Mouse (Mus musculus) ES-E14 (cell line): ENCODE data around the gene Smpx. TPM values are rescaled to one million over a fixed set of nuclear protein-coding genes. Genes with fewer than 3 reads are reported as not detected.

Experiments
- DNase-seq: peaks from one replicate; pipeline ENCODE4 v3.0.0-alpha.2; 2013; ENCODE audit warnings: low read depth, low spot score
- H3K27ac ChIP-seq: 2 replicates; pipeline ENCODE4 v1.5.1; 2012; ENCODE audit warnings: low read depth, mild to moderate bottlenecking, low read length, moderate library complexity, mixed read lengths; ENCODE audit not compliant: poor library complexity, insufficient read depth, severe bottlenecking
- H3K36me3 ChIP-seq: 2 replicates; pipeline ENCODE4 v1.6.1; 2012; ENCODE audit warnings: mild to moderate bottlenecking, low read length, moderate library complexity, mixed read lengths; ENCODE audit not compliant: control insufficient read depth, poor library complexity, insufficient read depth, severe bottlenecking
- H3K4me1 ChIP-seq, 2 experiments: fragments of 150-350 bp in 1 of 2; sonication (generic) in 1 of 2; 2 replicates each; pipeline ENCODE4 v1.6.1; 2012; ENCODE audit warnings: low read length in 2 of 2, mild to moderate bottlenecking in 1 of 2, mixed read lengths in 1 of 2; ENCODE audit not compliant: control insufficient read depth in 2 of 2, insufficient read depth in 2 of 2, poor library complexity in 1 of 2
- H3K4me3 ChIP-seq, 2 experiments: fragments of 150-350 bp in 1 of 2; sonication (generic) in 1 of 2; 2 replicates each; pipeline ENCODE4 v1.5.1; 2012; ENCODE audit warnings: low read length in 2 of 2, low read depth in 1 of 2, mild to moderate bottlenecking in 1 of 2, mixed read lengths in 1 of 2; ENCODE audit not compliant: insufficient read depth in 1 of 2, poor library complexity in 1 of 2, severe bottlenecking in 1 of 2
- H3K9ac ChIP-seq: 2 replicates; pipeline ENCODE4 v1.6.1; 2012; ENCODE audit warnings: low read depth, mild to moderate bottlenecking, low read length, mixed read lengths; ENCODE audit not compliant: poor library complexity, insufficient read depth, severe bottlenecking
- H3K9me3 ChIP-seq: fragments of 150-350 bp; sonication (generic); 2 replicates; pipeline ENCODE4 v1.6.1; 2012; ENCODE audit warnings: low read depth, mild to moderate bottlenecking, low read length; ENCODE audit not compliant: control insufficient read depth, insufficient read depth
- CHD2 ChIP-seq: IDR thresholded peaks from 2 replicates; pipeline ENCODE4 v1.6.1; 2014; ENCODE audit warnings: mild to moderate bottlenecking, low read depth, low read length, inconsistent platforms
- HCFC1 ChIP-seq: IDR thresholded peaks from 2 replicates; pipeline ENCODE4 v1.6.1; 2012; ENCODE audit warnings: low read length, inconsistent platforms, borderline replicate concordance; ENCODE audit not compliant: insufficient read depth
- MAFK ChIP-seq: IDR thresholded peaks from 2 replicates; pipeline ENCODE4 v1.6.1; 2014; ENCODE audit warnings: mild to moderate bottlenecking, low read depth, low read length, inconsistent platforms; ENCODE audit not compliant: insufficient read depth
- ZC3H11A ChIP-seq: IDR thresholded peaks from 2 replicates; pipeline ENCODE4 v1.6.1; 2012; ENCODE audit warnings: low read depth, mild to moderate bottlenecking, inconsistent platforms, low read length, borderline replicate concordance
- ZNF384 ChIP-seq: IDR thresholded peaks from 2 replicates; pipeline ENCODE4 v1.6.1; 2012; ENCODE audit warnings: low read depth, low read length, inconsistent platforms
- in situ Hi-C, 2 experiments: fragments of 600-800 bp; cut with MboI; formaldehyde crosslinking; loops; one replicate each; pipeline ENCODE4 v1.15.1; 2025; ENCODE audit warnings: low sequenced_read_pairs in 2 of 2, inconsistent platforms in 1 of 2; ENCODE audit not compliant: unreplicated experiment in 2 of 2
- total RNA-seq: library from RNA; depleted of rRNA; stranded (reverse); fragments of 300-350 nt; gene quantifications from 2 replicates; pipeline ENCODE4 v1.2.3, GENCODE M21; 2012; rRNA removed

Smpx gene
- total RNA-seq, 1 experiment: not detected

DNA sequence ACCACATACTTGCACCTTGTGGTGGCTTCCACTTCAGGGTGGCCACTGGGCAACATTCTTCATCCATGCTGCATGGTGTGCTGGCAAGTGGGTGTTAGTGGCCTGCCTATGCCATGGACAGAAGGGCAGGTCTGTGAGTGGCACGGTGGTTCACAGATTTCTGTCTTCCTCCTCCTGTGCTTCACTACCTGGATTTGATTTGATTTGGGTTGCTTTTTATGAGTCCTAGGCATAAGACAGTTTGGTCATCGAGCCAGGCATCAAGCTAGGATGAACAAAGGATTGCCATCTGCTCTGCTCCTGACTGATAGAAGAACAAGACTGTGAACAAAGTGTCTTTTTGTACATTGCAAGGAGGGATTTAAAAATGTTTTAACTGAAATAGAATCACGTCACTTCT, 63.8 kb downstream of the Smpx start:
- no peak overlapping the region for H3K27ac ChIP-seq
- no peak overlapping the region for H3K4me3 ChIP-seq
- no peak overlapping the region for H3K9ac ChIP-seq
- in situ Hi-C loops: no loop called here
- DNase-seq: no peak
- H3K4me1 ChIP-seq: no peaks in the 10 kb centered on the region
- H3K36me3 ChIP-seq: no peaks in the 10 kb centered on the region
- TF ChIP-seq CHD2: no peak
- no peak for TF ChIP-seq ZNF384
- no peak for TF ChIP-seq HCFC1
- TF ChIP-seq MAFK: no peak
- TF ChIP-seq ZC3H11A: no peak
- no peaks in the 10 kb centered on the region for H3K9me3 ChIP-seq

DNA sequence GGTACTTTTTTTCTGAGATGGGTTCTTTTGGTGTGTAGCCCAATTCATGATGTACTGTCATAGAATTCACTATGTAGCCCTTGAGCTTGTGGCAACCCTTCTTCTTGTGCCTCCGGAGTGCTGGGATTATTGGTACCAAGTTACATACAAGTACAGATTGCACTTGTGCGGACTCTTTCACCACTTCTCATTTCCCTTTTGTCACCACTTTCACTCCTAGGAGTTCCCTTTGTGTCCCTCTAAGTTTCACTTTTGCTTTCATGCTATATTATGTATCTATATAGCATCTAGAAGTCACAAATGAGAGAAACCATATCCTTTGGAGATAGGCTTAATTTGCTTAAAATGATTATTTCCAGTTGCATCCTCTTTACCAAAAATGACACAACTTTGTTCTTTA, 103.0 kb downstream of the Smpx start:
- in situ Hi-C loops: no loop called here
- Histone ChIP-seq H3K27ac (no peak overlapping the region), H3K36me3 (no peaks in the 10 kb centered on the region), H3K9me3 (no peaks in the 10 kb centered on the region), H3K4me3 (no peak overlapping the region), H3K9ac (no peak overlapping the region), H3K4me1 (no peaks in the 10 kb centered on the region)
- TF ChIP-seq HCFC1: no peak
- TF ChIP-seq CHD2: no peak
- TF ChIP-seq ZC3H11A: no peak
- TF ChIP-seq MAFK: no peak
- TF ChIP-seq ZNF384: no peak
- DNase-seq: no peak

Other genes with a start within 250 kb of the Smpx start
- 82.0 and 90.8 TPM in 2 replicates for gene Sms, start 206.6 kb upstream of the Smpx start, total RNA-seq
- 9.4 and 10.1 TPM in 2 replicates for gene Yy2, start 129.9 kb upstream of the Smpx start, total RNA-seq
- 17.6 and 23.4 TPM in 2 replicates for gene Mbtps2, start 100.2 kb upstream of the Smpx start, total RNA-seq
- gene Klhl34, start 119.5 kb downstream of the Smpx start, total RNA-seq: 1.1 and 1.2 TPM in 2 replicates